Mouse (Mus musculus) MEL-GATA-1-ER (cell line): Measurements from ENCODE around the gene Ing2.

Experiments
- DNase-seq: peaks from one replicate; pipeline ENCODE4 v3.0.0-alpha.2; 2012; ENCODE audit warnings: low read depth; ENCODE audit errors: extremely low read depth

The Ing2 gene

DNA sequence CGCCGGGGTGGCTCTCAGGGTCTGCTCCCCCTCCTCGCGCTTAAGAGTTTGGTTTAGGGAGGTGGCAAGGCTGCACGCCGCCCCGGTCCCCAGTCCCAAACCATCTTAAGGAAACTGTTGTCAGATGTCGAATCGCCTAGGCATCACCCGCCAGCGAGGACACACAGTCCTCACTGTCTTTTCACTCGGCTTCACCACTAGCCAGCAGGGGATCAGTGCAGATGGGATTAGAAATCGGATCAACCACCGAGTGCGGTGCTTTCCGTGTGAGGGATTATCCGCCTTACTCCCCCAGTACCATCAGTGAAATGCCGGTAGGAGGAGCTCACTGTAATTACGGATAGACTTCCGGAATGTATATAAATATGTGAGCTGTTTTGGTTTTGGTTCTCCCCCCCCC lies 430 bp upstream of the Ing2 start:
- peak; percentile 81 for DNase-seq

- peak; percentile 51 for DNase-seq
Measured at GRCm38 (mm10) chr8:47674140-47674776, 1.1 kb downstream of the Ing2 start.

DNA sequence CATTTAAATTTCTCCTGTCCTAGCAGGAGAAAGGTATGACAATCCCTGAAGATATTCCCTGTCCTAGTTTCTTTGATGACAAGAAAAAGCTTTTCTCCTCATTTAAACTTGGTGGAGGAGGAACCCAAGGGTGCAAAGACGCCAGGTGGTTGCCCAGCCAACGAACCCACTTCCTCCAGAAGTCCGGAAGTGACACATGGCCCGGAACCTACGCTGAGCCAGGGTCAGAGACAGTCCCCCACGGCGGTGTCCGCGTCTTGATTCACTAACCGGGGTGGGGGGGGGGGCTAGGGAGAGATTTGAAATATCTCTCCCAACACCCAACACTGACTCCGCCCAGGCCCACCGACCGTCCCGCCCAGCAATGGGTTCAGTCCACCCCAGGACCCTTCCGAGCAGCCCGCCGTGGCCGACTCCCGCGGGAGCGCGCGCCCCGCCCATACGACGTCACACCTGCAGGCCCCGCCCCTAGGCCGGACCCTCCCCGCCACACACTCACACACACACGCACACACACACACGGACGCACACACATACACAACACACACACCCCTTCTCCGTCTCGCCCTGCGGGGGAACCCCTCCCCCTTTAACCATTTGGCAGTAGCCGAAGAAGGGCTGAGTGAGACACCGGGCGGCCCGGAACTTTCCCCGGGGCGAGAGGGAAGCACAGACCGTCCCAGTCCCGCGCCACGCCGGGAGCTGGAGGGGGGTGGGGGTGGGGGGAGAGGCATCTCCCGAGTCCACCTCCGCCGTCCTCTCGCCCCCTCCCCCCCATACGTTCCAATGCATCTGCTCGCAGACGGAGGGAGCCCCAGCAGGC lies 1.8 kb downstream of the Ing2 start:
- peak; percentile 94 for DNase-seq

DNA sequence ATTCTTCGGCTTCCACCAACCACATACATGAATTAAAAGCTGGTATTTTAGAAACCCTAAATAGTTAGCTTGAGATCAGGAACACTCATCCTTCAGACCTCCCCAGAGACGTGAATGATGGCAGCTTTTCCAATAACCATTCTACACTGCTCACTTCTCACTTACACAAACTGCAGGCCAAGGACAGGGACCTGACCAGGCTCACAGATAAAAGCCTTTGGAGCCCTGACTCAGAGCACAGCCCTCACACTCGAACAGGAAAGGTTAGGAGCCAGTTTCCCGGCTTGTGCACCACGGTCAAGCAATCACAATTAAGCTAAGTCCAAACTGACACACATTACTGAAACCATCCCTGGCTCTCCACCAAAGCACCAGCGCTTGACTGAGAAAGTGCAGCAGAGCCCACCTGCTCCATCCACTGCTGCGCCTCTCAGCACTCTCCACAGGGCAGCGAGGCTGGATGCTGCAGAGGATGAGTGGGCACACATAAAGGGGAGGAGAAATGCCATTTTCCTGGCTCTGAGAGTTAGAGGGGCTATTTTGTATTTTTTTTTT lies 11.0 kb downstream of the Ing2 start:
- DNase-seq = no peak

GRCm38 (mm10) chr8:47663201-47663600 lies 12.2 kb downstream of the Ing2 start:
- DNase-seq = no peak

DNA sequence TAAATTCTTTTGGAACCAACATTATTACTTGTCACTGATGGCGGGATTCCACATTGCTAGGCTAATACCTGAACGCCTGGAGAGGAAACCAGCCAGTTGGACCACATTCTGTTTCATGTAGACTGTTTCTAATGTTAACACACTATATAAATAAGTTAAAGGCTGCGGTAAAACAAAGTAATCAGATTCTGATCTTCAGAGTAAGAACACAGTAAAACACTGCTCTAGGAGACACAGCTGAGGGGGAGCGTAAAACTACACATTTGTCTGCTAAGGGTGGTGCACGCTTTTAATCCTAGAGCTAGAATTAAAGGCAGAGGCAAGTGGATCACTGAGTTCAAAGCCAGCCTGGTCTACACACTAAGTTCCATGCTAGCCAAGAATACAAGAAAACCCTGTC lies 12.6 kb downstream of the Ing2 start:
- DNase-seq = no peak

GRCm38 (mm10) chr8:47660394-47660793 lies 15.0 kb downstream of the Ing2 start:
- no peak for DNase-seq

DNA sequence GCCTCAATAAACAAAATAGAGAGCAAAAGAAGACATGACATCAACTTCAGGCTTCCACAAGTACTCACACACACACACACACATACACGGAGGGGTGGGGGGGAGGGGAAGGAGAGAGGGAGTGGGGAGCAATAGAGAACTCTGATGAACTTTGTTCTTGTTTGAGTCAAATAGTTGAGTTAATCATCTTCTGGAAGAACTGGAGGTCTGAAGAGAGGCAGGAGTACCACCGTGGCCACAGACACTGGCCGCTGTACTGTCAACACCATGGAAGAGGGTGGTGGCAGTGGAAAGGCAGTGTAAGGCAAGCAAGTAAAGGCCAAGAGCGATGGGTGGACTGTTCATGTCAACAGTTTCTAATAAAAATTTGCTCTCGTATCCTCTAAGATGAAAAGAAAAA lies 15.9 kb downstream of the Ing2 start:
- DNase-seq = no peak

- no peak for DNase-seq
Measured at GRCm38 (mm10) chr8:47654406-47654805, 20.9 kb downstream of the Ing2 start.

- DNase-seq = no peak
Measured at GRCm38 (mm10) chr8:47652737-47653076, 22.6 kb downstream of the Ing2 start.

- DNase-seq = no peak
Measured at GRCm38 (mm10) chr8:47651913-47652736, 23.2 kb downstream of the Ing2 start.

- no peak for DNase-seq
Measured at GRCm38 (mm10) chr8:47650853-47651252, 24.5 kb downstream of the Ing2 start.

GRCm38 (mm10) chr8:47649551-47649950 lies 25.8 kb downstream of the Ing2 start:
- no peak for DNase-seq

DNA sequence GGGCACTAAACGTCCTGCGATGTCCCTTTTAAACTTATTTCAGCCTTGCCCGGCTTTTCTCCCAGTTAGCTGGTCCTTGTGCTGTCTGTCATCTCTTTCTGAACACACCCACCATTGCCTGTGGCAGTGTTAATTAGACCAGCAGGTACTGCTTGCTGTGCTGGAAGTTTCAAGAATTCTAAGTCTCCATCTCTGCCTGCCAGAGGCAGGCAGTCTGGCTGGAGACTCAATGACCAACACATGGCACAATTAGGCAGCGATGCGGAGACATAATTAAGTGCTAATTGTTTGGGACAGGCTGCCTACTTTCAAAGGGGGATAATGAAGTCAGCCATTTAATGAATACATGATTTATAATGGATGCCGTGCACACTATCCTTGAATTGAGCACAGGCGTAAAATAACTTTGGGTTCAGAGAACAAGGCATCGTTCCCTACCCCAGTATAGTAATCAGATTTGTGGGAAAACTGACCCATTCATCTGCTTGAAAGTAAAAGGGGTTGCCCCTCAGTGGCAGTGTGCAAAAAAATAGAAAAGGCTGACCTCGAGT lies 32.8 kb downstream of the Ing2 start:
- no peak for DNase-seq

GRCm38 (mm10) chr8:47637152-47637551 lies 38.2 kb downstream of the Ing2 start:
- DNase-seq = no peak

- DNase-seq = no peak
Measured at GRCm38 (mm10) chr8:47636032-47636431, 39.3 kb downstream of the Ing2 start.

DNA sequence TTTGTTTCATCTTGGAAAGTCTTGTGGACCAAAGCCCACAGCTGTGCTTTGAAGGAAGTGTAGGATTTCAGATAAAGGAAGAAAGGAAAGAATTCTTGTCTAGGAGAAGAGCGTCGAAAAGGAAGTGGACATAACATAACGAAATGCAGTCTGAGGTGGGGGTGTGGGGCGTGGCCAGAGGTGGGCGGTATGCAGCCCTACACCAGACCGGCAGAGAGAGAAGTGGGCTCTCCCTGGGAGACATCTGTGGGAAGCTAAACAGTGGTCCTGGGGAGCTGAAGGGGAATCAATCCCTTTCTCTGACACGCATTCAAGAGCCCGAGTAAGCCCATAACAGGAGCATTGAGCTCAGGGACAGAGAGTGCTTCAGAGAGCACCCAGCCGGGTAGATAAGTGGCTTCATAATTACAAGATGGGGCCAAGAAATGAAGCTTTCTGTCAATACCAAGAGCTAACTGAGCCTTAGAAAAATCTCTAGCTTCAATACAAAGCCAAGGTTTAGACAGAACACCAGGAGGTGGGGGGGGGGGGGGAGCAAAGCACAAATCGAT lies 40.5 kb downstream of the Ing2 start:
- DNase-seq = no peak

GRCm38 (mm10) chr8:47621144-47621543 lies 54.2 kb downstream of the Ing2 start:
- DNase-seq = peak; percentile 86
